Mouse (Mus musculus) Patski (cell line): ENCODE data around the gene Apc2. TPM values are rescaled to one million over a fixed set of nuclear protein-coding genes. Genes with fewer than 3 reads are reported as not detected.

Experiments used
- ATAC-seq: fragments of 100-300 bp; one replicate; pipeline ENCODE4 v1.8.0; 2021
- CTCF ChIA-PET: fragments of 350-600 bp; sonication (Branson Sonifier 250); formaldehyde crosslinking; loops from one replicate; lab custom pipeline; 2022; ENCODE audit warnings: inconsistent platforms; lab: Charles Lee
- POLR2A ChIA-PET: fragments of 350-600 bp; sonication (Branson Sonifier 250); formaldehyde crosslinking; loops from one replicate; lab custom pipeline; 2022; ENCODE audit warnings: antibody characterized with exemption, inconsistent platforms; lab: Charles Lee
- DNase-seq: peaks from one replicate; pipeline ENCODE4 v3.0.0-alpha.2; 2011; ENCODE audit warnings: low read depth, low spot score
- H3K27me3 ChIP-seq: fragments of 371-371 bp; one replicate; pipeline ENCODE4 v1.5.1; 2021
- CTCF ChIP-seq: fragments of 100-300 bp; IDR thresholded peaks from one replicate; pipeline ENCODE4 v1.5.1; 2021
- in situ Hi-C: fragments of 300-500 bp; cut with MboI; formaldehyde crosslinking; loops from 3 replicates; pipeline ENCODE4 v1.11.1; 2018; ENCODE audit warnings: low pct_unique_long_range_greater_than_20kb, mixed read lengths
- polyA plus RNA-seq: library from polyadenylated mRNA; unstranded; gene quantifications from one replicate; pipeline ENCODE4 v1.2.3, GENCODE M21; 2021

The Apc2 gene
- polyA plus RNA-seq, 1 experiment from 2014 or later = 0.14 TPM

DNA sequence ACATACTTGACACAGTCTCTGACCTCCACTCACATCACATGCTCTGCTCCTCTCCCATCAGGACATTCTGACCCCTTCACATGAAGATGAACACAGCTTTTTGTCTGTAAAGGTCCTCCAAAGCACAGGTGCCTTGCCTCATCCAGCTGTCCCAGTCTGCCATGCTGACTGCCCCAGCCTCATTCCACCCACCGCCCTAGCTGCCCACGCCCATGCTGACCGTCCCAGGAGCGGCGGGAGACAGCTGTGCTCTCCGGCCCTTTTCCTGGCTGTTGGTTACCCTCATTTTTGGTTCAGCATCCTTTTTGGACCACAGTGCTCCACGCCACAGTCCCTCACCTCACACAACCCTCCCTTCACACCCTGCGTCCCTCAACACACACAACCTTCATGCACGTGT lies 17.4 kb upstream of the Apc2 start:
- ChIA-PET POLR2A (no interaction called here), CTCF (interaction anchor here (0.9 to 1.2 kb wide), 2 partner anchors 12 to 14 kb away, joined by 3 to 4 read pairs; partner anchors contain the start of gene Rps15)
- no peaks in the 10 kb centered on the region for H3K27me3 ChIP-seq
- no peak for TF ChIP-seq CTCF
- no peak for DNase-seq
- ATAC-seq = no peak
- in situ Hi-C loops = no loop called here

GRCm38 (mm10) chr10:80279273-80279672 lies 16.5 kb upstream of the Apc2 start:
- no peaks in the 10 kb centered on the region for H3K27me3 ChIP-seq
- no peak for ATAC-seq
- CTCF ChIA-PET = interaction anchor here (1.0 kb wide), 1 partner anchor 13 kb away, joined by 3 read pairs; the partner anchor contains the start of gene Rps15
- in situ Hi-C loops = no loop called here
- no peak for DNase-seq
- POLR2A ChIA-PET = no interaction called here
- TF ChIP-seq CTCF = no peak

GRCm38 (mm10) chr10:80281304-80281703 lies 14.5 kb upstream of the Apc2 start:
- TF ChIP-seq CTCF = no peak
- ATAC-seq (peak; percentile 29), DNase-seq (no peak)
- in situ Hi-C loops = no loop called here
- CTCF ChIA-PET = interaction anchor here (1.4 kb wide), 1 partner anchor 13 kb away, joined by 4 read pairs; no protein-coding TSS in a partner anchor
- no peaks in the 10 kb centered on the region for H3K27me3 ChIP-seq
- POLR2A ChIA-PET = no interaction called here

DNA sequence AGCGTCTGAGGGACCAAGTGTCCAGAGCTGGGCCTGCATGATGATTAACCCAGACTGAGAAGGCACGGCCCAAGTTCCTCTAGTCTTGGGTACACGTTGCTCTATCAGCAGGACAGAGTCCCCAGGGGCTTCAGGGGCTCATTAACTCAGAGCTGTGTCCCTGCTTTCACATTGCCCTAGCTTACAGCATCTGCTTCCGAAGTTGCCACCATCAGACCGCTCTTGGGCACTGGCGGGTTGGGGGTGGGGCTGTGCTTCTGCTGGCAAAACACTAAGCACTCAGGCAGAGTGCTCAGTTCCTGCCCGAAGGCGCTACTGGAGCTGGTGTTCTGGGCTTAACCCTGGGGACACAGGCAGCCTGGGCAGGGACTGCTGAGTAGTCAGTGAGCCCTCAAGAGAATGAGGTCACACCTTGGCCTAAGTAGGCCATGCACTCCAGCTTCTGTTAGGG lies 13.8 kb upstream of the Apc2 start:
- no peak for TF ChIP-seq CTCF
- CTCF ChIA-PET = interaction anchor here (1.4 kb wide), 1 partner anchor 13 kb away, joined by 4 read pairs; no protein-coding TSS in a partner anchor
- in situ Hi-C loops = no loop called here
- ATAC-seq (peak; percentile 38), DNase-seq (no peak)
- H3K27me3 ChIP-seq = no peaks in the 10 kb centered on the region
- POLR2A ChIA-PET = interaction anchor here (1.0 kb wide), 1 partner anchor 15 kb away, joined by 4 read pairs; no protein-coding TSS in a partner anchor

GRCm38 (mm10) chr10:80282481-80283441 lies 13.0 kb upstream of the Apc2 start:
- TF ChIP-seq CTCF = no peak
- ChIA-PET CTCF (interaction anchor here (0.9 to 1.4 kb wide), 2 partner anchors 14 to 30 kb away, joined by 3 to 4 read pairs; no protein-coding TSS in a partner anchor), POLR2A (interaction anchor here (1.0 kb wide), 1 partner anchor 16 kb away, joined by 4 read pairs; no protein-coding TSS in a partner anchor)
- ATAC-seq = no peak
- DNase-seq = no peak
- in situ Hi-C loops = no loop called here
- no peaks in the 10 kb centered on the region for H3K27me3 ChIP-seq

- DNase-seq = no peak
- in situ Hi-C loops = no loop called here
- no peak for ATAC-seq
Observed at GRCm38 (mm10) chr10:80285222-80286070, 10.3 kb upstream of the Apc2 start.

GRCm38 (mm10) chr10:80288097-80288496 lies 7.7 kb upstream of the Apc2 start:
- no peak for DNase-seq
- POLR2A ChIA-PET = no interaction called here
- ATAC-seq = no peak
- no peak for TF ChIP-seq CTCF
- CTCF ChIA-PET = no interaction called here
- no peaks in the 10 kb centered on the region for H3K27me3 ChIP-seq
- in situ Hi-C loops = no loop called here

More at GRCm38 (mm10) chr10:80285222-80286070, 10.3 kb upstream of the Apc2 start:
- CTCF ChIA-PET = no interaction called here
- POLR2A ChIA-PET = no interaction called here
- TF ChIP-seq CTCF = no peak
- no peaks in the 10 kb centered on the region for H3K27me3 ChIP-seq

- DNase-seq = no peak
- ChIA-PET POLR2A (no interaction called here), CTCF (no interaction called here)
- no peak for ATAC-seq
- no peak for TF ChIP-seq CTCF
- in situ Hi-C loops = no loop called here
- H3K27me3 ChIP-seq = no peaks in the 10 kb centered on the region
Observed at GRCm38 (mm10) chr10:80288657-80289056, 7.1 kb upstream of the Apc2 start.

DNA sequence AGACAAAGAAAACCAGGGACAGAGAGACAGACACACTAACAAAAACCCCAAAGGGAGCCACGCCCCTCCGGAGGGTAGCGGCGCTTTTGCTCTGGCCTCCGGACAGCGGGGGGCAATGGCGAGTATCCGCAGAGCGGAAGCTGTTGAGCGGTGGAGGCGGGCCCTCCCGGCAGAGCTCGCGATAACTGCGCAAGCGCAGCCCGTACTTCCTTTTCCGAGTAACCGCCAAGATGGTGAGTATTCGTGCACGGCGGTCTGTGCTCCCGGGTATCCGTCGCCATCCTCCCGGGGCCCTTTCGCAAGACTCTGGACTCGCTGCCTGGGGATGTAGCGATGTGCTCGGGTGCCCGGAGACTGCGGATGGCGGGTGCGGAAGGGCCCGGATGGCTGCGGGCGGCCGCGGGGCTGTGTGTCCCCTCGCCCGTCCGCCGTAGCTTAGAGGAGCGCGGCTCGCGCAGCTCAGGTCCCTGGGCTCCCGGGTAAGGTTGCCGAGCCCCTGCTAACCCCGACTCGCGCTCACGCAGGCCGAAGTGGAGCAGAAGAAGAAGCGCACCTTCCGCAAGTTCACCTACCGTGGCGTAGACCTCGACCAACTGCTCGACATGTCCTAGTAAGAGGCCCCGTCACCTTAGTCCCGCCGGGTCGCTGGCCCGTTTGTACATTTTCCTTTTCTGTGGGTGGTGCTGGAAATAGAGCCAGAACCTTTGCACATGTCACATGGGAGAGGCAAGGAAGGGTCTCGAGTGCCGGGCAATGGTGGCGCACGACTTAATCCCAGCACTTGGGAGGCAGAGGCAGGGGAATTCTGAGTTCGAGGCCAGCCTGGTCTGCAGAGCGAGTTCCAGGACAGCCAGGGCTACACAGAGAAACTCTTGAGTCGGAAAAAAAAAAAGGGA lies 3.3 kb upstream of the Apc2 start, which contains the start of gene Rps15:
Rps15 (plus strand) TSS at position 203 of the 896 bp plus-strand sequence.
- ChIA-PET POLR2A (interaction anchor here (1.0 to 1.2 kb wide), 2 partner anchors 30 to 32 kb away, joined by 3 read pairs; no protein-coding TSS in a partner anchor), CTCF (interaction anchor here (0.9 to 1.4 kb wide), 2 partner anchors 13 to 15 kb away, joined by 3 to 4 read pairs; no protein-coding TSS in a partner anchor)
- in situ Hi-C loops = no loop called here
- H3K27me3 ChIP-seq = no peaks in the 10 kb centered on the region
- TF ChIP-seq CTCF = no peak
- DNase-seq = peak; percentile 59
- ATAC-seq = peak; percentile 74
